Mouse (Mus musculus) liver, embryonic 14.5 days (tissue): Measurements from ENCODE around the gene Acot6. TPM values are rescaled to one million over a fixed set of nuclear protein-coding genes. Genes with fewer than 3 reads are reported as not detected.

Experiments used
- ATAC-seq: fragments of 200-750 bp; cut with Nextera tagmentation; 2 replicates; pipeline ENCODE4 v1.8.0; 2017; ENCODE audit warnings: moderate number of reproducible peaks, mild to moderate bottlenecking, moderate library complexity; ENCODE audit not compliant: insufficient read depth
- DNase-seq, 3 experiments: peaks; one replicate each; pipeline ENCODE4 v3.0.0-alpha.2; 2012 to 2013; ENCODE audit warnings: low read depth in 3 of 3, low spot score in 3 of 3
- H3K27ac ChIP-seq: fragments of 300-500 bp; sonication (generic); 2 replicates; pipeline ENCODE4 v1.5.1; 2014; ENCODE audit warnings: moderate library complexity, mild to moderate bottlenecking, control low read depth, inconsistent platforms
- H3K27me3 ChIP-seq: fragments of 300-500 bp; sonication (generic); 2 replicates; pipeline ENCODE4 v1.6.1; 2014; ENCODE audit warnings: mild to moderate bottlenecking, low read length, moderate library complexity; ENCODE audit not compliant: control insufficient read depth, insufficient read depth
- H3K36me3 ChIP-seq: fragments of 300-500 bp; sonication (generic); replicated peaks from 2 replicates; pipeline ENCODE4 v1.6.1; 2014; ENCODE audit warnings: low read depth; ENCODE audit not compliant: control insufficient read depth, insufficient read depth
- H3K4me1 ChIP-seq, 2 experiments: fragments of 200-500 bp in 1 of 2; fragments of 300-500 bp in 1 of 2; sonication (generic) in 1 of 2; replicated peaks; 2 replicates each; pipeline ENCODE4 v1.6.1; 2012 to 2014; ENCODE audit warnings: antibody characterized with exemption in 1 of 2, inconsistent platforms in 1 of 2, low read length in 1 of 2; ENCODE audit not compliant: control insufficient read depth in 2 of 2, insufficient read depth in 2 of 2
- H3K4me2 ChIP-seq: fragments of 300-500 bp; sonication (generic); 2 replicates; pipeline ENCODE4 v1.6.1; 2014; ENCODE audit warnings: low read depth, mild to moderate bottlenecking, control low read depth, moderate library complexity
- H3K4me3 ChIP-seq, 2 experiments: fragments of 200-500 bp in 1 of 2; fragments of 300-500 bp in 1 of 2; sonication (generic) in 1 of 2; 2 replicates each; pipeline ENCODE4 v1.5.1; 2012 to 2014; ENCODE audit warnings: low read depth in 2 of 2, low read length in 2 of 2, mild to moderate bottlenecking in 2 of 2, control low read depth in 1 of 2, inconsistent platforms in 1 of 2, moderate library complexity in 1 of 2; ENCODE audit not compliant: insufficient read depth in 1 of 2
- H3K9ac ChIP-seq: fragments of 300-500 bp; sonication (generic); replicated peaks from 2 replicates; pipeline ENCODE4 v1.6.1; 2014; ENCODE audit warnings: mild to moderate bottlenecking, control low read depth, moderate library complexity
- H3K9me3 ChIP-seq: fragments of 300-500 bp; sonication (generic); 2 replicates; pipeline ENCODE4 v1.6.1; 2016; ENCODE audit warnings: low read length, mixed read lengths; ENCODE audit not compliant: control insufficient read depth
- CTCF ChIP-seq: IDR thresholded peaks from 2 replicates; pipeline ENCODE4 v1.5.1; 2016; ENCODE audit warnings: antibody characterized with exemption, low read depth, control low read depth
- EP300 ChIP-seq: IDR thresholded peaks from 2 replicates; pipeline ENCODE4 v1.6.1; 2016; ENCODE audit warnings: antibody characterized with exemption, low read depth
- WGBS: fragments of 180-500 bp; shearing (Covaris S2); extraction: QIAGEN DNeasy Blood & Tissue Kit; methylation state at CpG from one replicate; pipeline ENCODE4 v1.1.7; 2014; ENCODE audit not compliant: insufficient replicate concordance; 5-methylcytosine and 5-hydroxymethylcytosine counted together
- polyA plus RNA-seq, 2 experiments: library from polyadenylated mRNA; depleted of rRNA in 1 of 2; stranded (reverse) in 1 of 2; unstranded in 1 of 2; fragments of >200 nt; fragmentation: Nextera tagmentation in 1 of 2; extraction: Ambion mirVana in 1 of 2; gene quantifications; 2 replicates each; pipeline versions ENCODE4 v1.2.1 to v1.2.3; 2012 to 2014

The Acot6 gene
- polyA plus RNA-seq, 2 experiments: 0.48 to 1.0 TPM

GRCm38 (mm10) chr12:84150976-84151375, 50.5 kb downstream of the Acot6 start:
- DNase-seq (peak; percentile 95 to 96 (median 96)), ATAC-seq (peak; percentile 84)

GRCm38 (mm10) chr12:84151911-84152310, 51.5 kb downstream of the Acot6 start:
- WGBS: 65% methylated on average over 10 of the region's 10 CpGs
- Histone ChIP-seq H3K27me3 (no peaks in the 10 kb centered on the region), H3K9me3 (no peaks in the 10 kb centered on the region), H3K4me3 (peak overlapping the region; percentile 65 to 66), H3K4me1 (peaks cover 49 to 51% of the 10 kb centered on the region in 2 experiments), H3K4me2 (peak overlapping the region; percentile 75), H3K36me3 (peaks cover 52% of the 10 kb centered on the region), H3K27ac (peak overlapping the region; percentile 95), H3K9ac (peak overlapping the region; percentile 87)
- TF ChIP-seq CTCF: no peak
- no peak for TF ChIP-seq EP300
- DNase-seq: no peak
- ATAC-seq: peak; percentile 11; the same call in 1 of the 2 replicates

More at GRCm38 (mm10) chr12:84150976-84151375, 50.5 kb downstream of the Acot6 start:
- peaks cover 49 to 53% of the 10 kb centered on the region in 2 experiments for H3K4me1 ChIP-seq
- H3K36me3 ChIP-seq: peaks cover 42% of the 10 kb centered on the region
- H3K9ac ChIP-seq: peak overlapping the region; percentile 87
- 10% methylated on average over 6 of the region's 6 CpGs for WGBS
- peak; percentile 78 for TF ChIP-seq EP300
- TF ChIP-seq CTCF: no peak
- peak overlapping the region; percentile 75 for H3K4me2 ChIP-seq
- H3K27me3 ChIP-seq: no peaks in the 10 kb centered on the region
- peak overlapping the region; percentile 65 to 66 for H3K4me3 ChIP-seq
- no peaks in the 10 kb centered on the region for H3K9me3 ChIP-seq
- peak overlapping the region; percentile 95 for H3K27ac ChIP-seq

- TF ChIP-seq CTCF (no peak), EP300 (no peak)
- Histone ChIP-seq H3K9ac (0 out of 2 replicates have a peak overlapping the region, but pooled peaks have one; percentile 32), H3K4me2 (peak overlapping the region; percentile 75), H3K4me3 (peak overlapping the region; percentile 65 to 66), H3K9me3 (no peaks in the 10 kb centered on the region), H3K27me3 (no peaks in the 10 kb centered on the region), H3K27ac (peak overlapping the region; percentile 95), H3K36me3 (peaks cover 57% of the 10 kb centered on the region), H3K4me1 (peaks cover 48 to 51% of the 10 kb centered on the region in 2 experiments)
- ATAC-seq (peak; percentile 31; the same call in 1 of the 2 replicates), DNase-seq (peak in 2 of 3 experiments; percentile 53 to 70)
- 67% methylated on average over 32 of the region's 32 CpGs for WGBS
These were observed 52.1 kb downstream of the Acot6 start for GRCm38 (mm10) chr12:84152352-84153190.

GRCm38 (mm10) chr12:84153414-84153813, 53.0 kb downstream of the Acot6 start:
- Histone ChIP-seq H3K9ac (no peak overlapping the region), H3K4me1 (peaks cover 41 to 46% of the 10 kb centered on the region in 2 experiments), H3K27me3 (no peaks in the 10 kb centered on the region), H3K4me2 (peak overlapping the region; percentile 75; the same call in 1 of the 2 replicates), H3K27ac (peak overlapping the region; percentile 68; the same call in 1 of the 2 replicates), H3K36me3 (peaks cover 65% of the 10 kb centered on the region), H3K4me3 (no peak overlapping the region), H3K9me3 (no peaks in the 10 kb centered on the region)
- no peak for TF ChIP-seq CTCF
- no peak for TF ChIP-seq EP300
- DNase-seq (no peak), ATAC-seq (no peak)
- WGBS: 82% methylated on average over 6 of the region's 6 CpGs

- DNase-seq (no peak), ATAC-seq (no peak)
- Histone ChIP-seq H3K36me3 (peaks cover 81% of the 10 kb centered on the region), H3K27me3 (no peaks in the 10 kb centered on the region), H3K4me3 (no peak overlapping the region), H3K4me2 (no peak overlapping the region), H3K4me1 (peaks cover 29 to 35% of the 10 kb centered on the region in 2 experiments), H3K9ac (no peak overlapping the region), H3K9me3 (no peaks in the 10 kb centered on the region), H3K27ac (no peak overlapping the region)
- WGBS: 79% methylated on average over 11 of the region's 11 CpGs
- no peak for TF ChIP-seq EP300
- TF ChIP-seq CTCF: no peak
These were observed 54.5 kb downstream of the Acot6 start for GRCm38 (mm10) chr12:84154786-84155522.
